Mouse (Mus musculus): ENCODE data around the gene Pim2. TPM values are rescaled to one million over a fixed set of nuclear protein-coding genes. Genes with fewer than 3 reads are reported as not detected.

Gene Pim2
- polyA plus RNA-seq, 1 experiment from 2014 or later, result 3.1 TPM

- no peaks in the 10 kb centered on the region for H3K9me3 ChIP-seq (replicated peaks; ENCODE audit: control insufficient read depth, low read length)
- peaks cover 8% of the 10 kb centered on the region; the same call in 1 of the 2 replicates for H3K36me3 ChIP-seq (ENCODE audit: control insufficient read depth, insufficient read depth)
- H3K4me3 ChIP-seq (ENCODE audit: low read depth, low read length), result no peak overlapping the region
- no peak for ATAC-seq (ENCODE audit: low read depth)
- no peak overlapping the region for H3K27ac ChIP-seq (ENCODE audit: low read length)
- no peak overlapping the region for H3K9ac ChIP-seq (ENCODE audit: low read depth, low read length)
- no peak overlapping the region for H3K4me2 ChIP-seq (ENCODE audit: low read depth, low read length)
- peaks cover 14% of the 10 kb centered on the region for H3K4me1 ChIP-seq (ENCODE audit: control insufficient read depth, low read depth, low read length)
- 56% methylated on average over 3 of the region's 3 CpGs for WGBS (ENCODE audit: insufficient replicate concordance)
- H3K27me3 ChIP-seq (ENCODE audit: control insufficient read depth, insufficient read depth, low read depth, low read length), result no peaks in the 10 kb centered on the region
Measured at GRCm38 (mm10) chrX:7864551-7864950, 13.5 kb upstream of the Pim2 start.

- ATAC-seq (ENCODE audit: low read depth), result no peak
- Histone ChIP-seq H3K4me1 (ENCODE audit: control insufficient read depth, low read depth, low read length) (peaks cover 7% of the 10 kb centered on the region), H3K4me2 (ENCODE audit: low read depth, low read length) (no peak overlapping the region), H3K9ac (ENCODE audit: low read depth, low read length) (no peak overlapping the region), H3K27ac (ENCODE audit: low read length) (no peak overlapping the region), H3K27me3 (ENCODE audit: control insufficient read depth, insufficient read depth, low read depth, low read length) (no peaks in the 10 kb centered on the region), H3K36me3 (ENCODE audit: control insufficient read depth, insufficient read depth) (peaks cover 8% of the 10 kb centered on the region; the same call in 1 of the 2 replicates), H3K4me3 (ENCODE audit: low read depth, low read length) (no peak overlapping the region), H3K9me3 (replicated peaks; ENCODE audit: control insufficient read depth, low read length) (no peaks in the 10 kb centered on the region)
- 46% methylated on average over 2 of the region's 2 CpGs for WGBS (ENCODE audit: insufficient replicate concordance)
Measured at GRCm38 (mm10) chrX:7865343-7865742, 12.7 kb upstream of the Pim2 start.

GRCm38 (mm10) chrX:7865786-7866185, 12.3 kb upstream of the Pim2 start:
- Histone ChIP-seq H3K9me3 (replicated peaks; ENCODE audit: control insufficient read depth, low read length) (no peaks in the 10 kb centered on the region), H3K4me1 (ENCODE audit: control insufficient read depth, low read depth, low read length) (peaks cover 3% of the 10 kb centered on the region), H3K4me2 (ENCODE audit: low read depth, low read length) (no peak overlapping the region), H3K4me3 (ENCODE audit: low read depth, low read length) (no peak overlapping the region), H3K9ac (ENCODE audit: low read depth, low read length) (no peak overlapping the region), H3K36me3 (ENCODE audit: control insufficient read depth, insufficient read depth) (peaks cover 8% of the 10 kb centered on the region; the same call in 1 of the 2 replicates), H3K27me3 (ENCODE audit: control insufficient read depth, insufficient read depth, low read depth, low read length) (no peaks in the 10 kb centered on the region), H3K27ac (ENCODE audit: low read length) (no peak overlapping the region)
- ATAC-seq (ENCODE audit: low read depth), result no peak
- 35% methylated on average over 2 of the region's 2 CpGs for WGBS (ENCODE audit: insufficient replicate concordance)

- no peak overlapping the region for H3K27ac ChIP-seq (ENCODE audit: low read length)
- ATAC-seq (ENCODE audit: low read depth), result no peak
- WGBS (ENCODE audit: insufficient replicate concordance), result 81% methylated on average over 1 of the region's 1 CpGs
- H3K4me3 ChIP-seq (ENCODE audit: low read depth, low read length), result no peak overlapping the region
- no peak overlapping the region for H3K9ac ChIP-seq (ENCODE audit: low read depth, low read length)
- H3K4me1 ChIP-seq (ENCODE audit: control insufficient read depth, low read depth, low read length), result no peaks in the 10 kb centered on the region; the same call in 1 of the 2 replicates
- H3K27me3 ChIP-seq (ENCODE audit: control insufficient read depth, insufficient read depth, low read depth, low read length), result no peaks in the 10 kb centered on the region
- H3K9me3 ChIP-seq (replicated peaks; ENCODE audit: control insufficient read depth, low read length), result no peaks in the 10 kb centered on the region
- no peak overlapping the region for H3K4me2 ChIP-seq (ENCODE audit: low read depth, low read length)
- peaks cover 13% of the 10 kb centered on the region for H3K36me3 ChIP-seq (ENCODE audit: control insufficient read depth, insufficient read depth)
Measured at GRCm38 (mm10) chrX:7867141-7867540, 10.9 kb upstream of the Pim2 start.

GRCm38 (mm10) chrX:7868506-7868905, 9.6 kb upstream of the Pim2 start:
- no peaks in the 10 kb centered on the region; the same call in 1 of the 2 replicates for H3K4me1 ChIP-seq (ENCODE audit: control insufficient read depth, low read depth, low read length)
- no peak overlapping the region for H3K9ac ChIP-seq (ENCODE audit: low read depth, low read length)
- WGBS (ENCODE audit: insufficient replicate concordance), result 44% methylated on average over 2 of the region's 2 CpGs
- H3K9me3 ChIP-seq (replicated peaks; ENCODE audit: control insufficient read depth, low read length), result no peaks in the 10 kb centered on the region
- no peak overlapping the region for H3K4me3 ChIP-seq (ENCODE audit: low read depth, low read length)
- peaks cover 22% of the 10 kb centered on the region for H3K36me3 ChIP-seq (ENCODE audit: control insufficient read depth, insufficient read depth)
- ATAC-seq (ENCODE audit: low read depth), result no peak
- no peak overlapping the region for H3K27ac ChIP-seq (ENCODE audit: low read length)
- no peaks in the 10 kb centered on the region for H3K27me3 ChIP-seq (ENCODE audit: control insufficient read depth, insufficient read depth, low read depth, low read length)
- no peak overlapping the region for H3K4me2 ChIP-seq (ENCODE audit: low read depth, low read length)

DNA sequence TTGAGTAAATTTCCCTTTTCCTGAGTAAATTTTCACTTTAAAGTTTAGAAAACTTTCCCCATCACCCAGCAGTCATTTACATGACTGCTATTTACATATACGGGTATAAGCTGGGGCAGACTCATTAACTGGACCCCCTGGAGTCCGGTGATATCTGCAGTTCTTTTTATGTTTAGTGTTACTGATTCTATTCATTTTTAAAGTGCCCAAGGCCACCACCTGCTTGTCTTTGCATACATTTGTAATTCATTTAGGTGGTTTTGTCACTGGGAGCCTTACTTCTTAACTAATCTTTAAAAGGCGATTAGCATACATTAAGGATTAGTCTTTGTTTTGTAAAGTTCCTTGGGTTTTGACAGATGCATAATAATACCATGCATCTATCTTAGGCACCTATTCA, 8.2 kb upstream of the Pim2 start:
- Histone ChIP-seq H3K4me3 (ENCODE audit: low read depth, low read length) (no peak overlapping the region), H3K9me3 (replicated peaks; ENCODE audit: control insufficient read depth, low read length) (no peaks in the 10 kb centered on the region), H3K36me3 (ENCODE audit: control insufficient read depth, insufficient read depth) (peaks cover 34% of the 10 kb centered on the region)

DNA sequence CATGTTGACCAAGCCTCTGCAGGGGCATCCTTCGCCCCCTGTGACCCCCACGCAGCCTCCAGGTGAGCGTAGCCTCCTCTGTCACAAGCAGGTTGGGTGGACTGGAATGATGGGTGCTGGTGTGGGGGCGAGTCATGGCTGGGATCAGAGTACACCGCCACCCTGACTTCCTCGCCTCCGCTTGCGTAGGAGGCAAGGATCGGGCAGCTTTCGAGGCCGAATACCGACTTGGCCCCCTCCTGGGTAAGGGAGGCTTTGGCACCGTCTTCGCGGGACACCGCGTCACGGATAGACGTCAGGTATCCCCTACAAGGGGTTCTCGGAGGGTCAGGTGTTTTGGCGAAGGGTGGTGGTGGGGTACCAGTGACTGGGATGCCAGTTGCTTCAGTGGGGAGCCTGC, 433 bp downstream of the Pim2 start:
- Histone ChIP-seq H3K27ac (ENCODE audit: low read length) (no peak overlapping the region), H3K4me2 (ENCODE audit: low read depth, low read length) (peak overlapping the region; percentile 89), H3K27me3 (ENCODE audit: control insufficient read depth, insufficient read depth, low read depth, low read length) (peaks cover 2% of the 10 kb centered on the region; the same call in 1 of the 2 replicates), H3K9ac (ENCODE audit: low read depth, low read length) (peak overlapping the region; percentile 46; the same call in 1 of the 2 replicates), H3K9me3 (replicated peaks; ENCODE audit: control insufficient read depth, low read length) (no peaks in the 10 kb centered on the region), H3K4me1 (ENCODE audit: control insufficient read depth, low read depth, low read length) (peaks cover 15% of the 10 kb centered on the region), H3K4me3 (ENCODE audit: low read depth, low read length) (peak overlapping the region; percentile 57), H3K36me3 (ENCODE audit: control insufficient read depth, insufficient read depth) (peaks cover 19% of the 10 kb centered on the region)
- WGBS (ENCODE audit: insufficient replicate concordance), result 18% methylated on average over 21 of the region's 21 CpGs
- ATAC-seq (ENCODE audit: low read depth), result no peak

More for the DNA sequence above, 8.2 kb upstream of the Pim2 start:
- no peaks in the 10 kb centered on the region for H3K27me3 ChIP-seq (ENCODE audit: control insufficient read depth, insufficient read depth, low read depth, low read length)
- H3K4me2 ChIP-seq (ENCODE audit: low read depth, low read length), result no peak overlapping the region
- no peak for ATAC-seq (ENCODE audit: low read depth)
- WGBS (ENCODE audit: insufficient replicate concordance), result 68% methylated on average over 3 of the region's 3 CpGs
- H3K27ac ChIP-seq (ENCODE audit: low read length), result no peak overlapping the region
- H3K4me1 ChIP-seq (ENCODE audit: control insufficient read depth, low read depth, low read length), result no peaks in the 10 kb centered on the region; the same call in 1 of the 2 replicates
- no peak overlapping the region for H3K9ac ChIP-seq (ENCODE audit: low read depth, low read length)

DNA sequence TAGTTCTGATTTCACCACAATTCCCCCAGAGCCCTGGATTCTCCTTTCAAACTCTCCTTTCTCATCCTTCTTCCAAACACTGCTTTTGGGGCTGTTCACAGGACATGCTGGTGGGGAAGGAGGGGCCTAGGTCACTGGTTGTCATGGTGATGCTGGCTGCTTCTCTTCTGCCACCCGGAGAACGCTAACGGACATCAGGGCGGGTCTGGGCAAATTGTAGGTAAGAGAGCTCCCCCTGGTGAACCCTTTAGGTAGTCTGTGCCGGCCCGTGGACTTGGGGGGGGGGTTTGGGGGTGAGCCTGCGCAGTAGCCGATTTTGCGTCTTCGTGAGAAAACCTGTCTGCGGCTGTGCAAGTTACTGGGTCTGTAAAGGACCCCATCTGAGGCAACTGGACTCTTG, 1.8 kb downstream of the Pim2 start:
- Histone ChIP-seq H3K36me3 (ENCODE audit: control insufficient read depth, insufficient read depth) (peaks cover 6% of the 10 kb centered on the region), H3K9ac (ENCODE audit: low read depth, low read length) (no peak overlapping the region), H3K4me2 (ENCODE audit: low read depth, low read length) (0 out of 2 replicates have a peak overlapping the region, but pooled peaks have one; percentile 24), H3K27ac (ENCODE audit: low read length) (no peak overlapping the region), H3K4me3 (ENCODE audit: low read depth, low read length) (no peak overlapping the region), H3K4me1 (ENCODE audit: control insufficient read depth, low read depth, low read length) (peaks cover 15% of the 10 kb centered on the region), H3K9me3 (replicated peaks; ENCODE audit: control insufficient read depth, low read length) (no peaks in the 10 kb centered on the region), H3K27me3 (ENCODE audit: control insufficient read depth, insufficient read depth, low read depth, low read length) (peaks cover 2% of the 10 kb centered on the region; the same call in 1 of the 2 replicates)
- ATAC-seq (ENCODE audit: low read depth), result no peak
- 10% methylated on average over 11 of the region's 11 CpGs for WGBS (ENCODE audit: insufficient replicate concordance)

DNA sequence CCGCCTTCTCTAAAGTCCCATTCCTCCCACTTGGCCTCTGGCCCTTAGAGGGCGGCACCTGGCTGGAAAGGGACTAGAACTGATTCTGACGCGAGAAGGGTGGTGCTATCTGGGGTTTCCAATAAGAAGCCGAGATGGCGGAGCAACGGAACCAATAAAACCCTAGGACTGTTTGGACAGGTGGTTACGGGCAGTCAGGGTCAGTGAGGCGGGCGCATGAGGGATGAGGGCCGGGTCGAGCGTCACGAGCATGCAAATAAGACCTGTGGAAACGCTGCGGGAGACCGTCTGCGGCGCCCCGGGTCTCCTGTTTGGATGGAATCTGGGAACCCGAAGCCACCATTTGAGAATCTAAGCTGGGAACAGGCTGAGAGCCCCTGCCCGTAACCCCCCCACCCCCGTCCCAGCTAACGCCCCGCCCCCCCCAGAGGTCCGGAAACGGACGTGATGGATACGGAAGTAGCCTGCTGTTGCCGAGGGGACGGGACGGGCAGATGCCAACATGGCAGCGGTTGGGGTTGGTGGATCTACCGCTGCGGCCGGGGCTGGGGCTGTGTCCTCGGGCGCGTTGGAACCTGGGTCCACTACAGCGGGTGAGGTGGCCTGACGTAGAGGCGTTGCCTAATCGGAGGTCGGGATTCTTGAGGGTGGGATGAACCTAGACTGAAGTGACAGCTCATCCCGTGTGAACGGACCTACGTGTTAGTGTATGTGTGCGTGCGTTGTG, 5.9 kb downstream of the Pim2 start, which contains the start of gene Slc35a2:
Gene Slc35a2, plus strand, starts transcription at position 188 of the 727 bp plus-strand sequence.
- Histone ChIP-seq H3K9ac (ENCODE audit: low read depth, low read length) (peak within 1 kb of the TSS; percentile 61), H3K4me3 (ENCODE audit: low read depth, low read length) (peak within 1 kb of the TSS; percentile 75), H3K27me3 (ENCODE audit: control insufficient read depth, insufficient read depth, low read depth, low read length) (no peaks in the 10 kb centered on the region), H3K27ac (ENCODE audit: low read length) (peak within 1 kb of the TSS; percentile 71), H3K9me3 (replicated peaks; ENCODE audit: control insufficient read depth, low read length) (no peaks in the 10 kb centered on the region), H3K4me1 (ENCODE audit: control insufficient read depth, low read depth, low read length) (peaks cover 6% of the 10 kb centered on the region), H3K4me2 (ENCODE audit: low read depth, low read length) (peak within 1 kb of the TSS; percentile 52), H3K36me3 (ENCODE audit: control insufficient read depth, insufficient read depth) (no peaks in the 10 kb centered on the region)
- WGBS (ENCODE audit: insufficient replicate concordance), result 12% methylated on average over 49 of the region's 49 CpGs
- ATAC-seq (ENCODE audit: low read depth), result peak; percentile 93

Measured in liver, embryonic 16.5 days (tissue).